Mouse (Mus musculus) kidney, adult 2 months (tissue): ENCODE results near the gene Cachd1. TPM values are rescaled to one million over a fixed set of nuclear protein-coding genes. Genes with fewer than 3 reads are reported as not detected.
A peak's percentile ranks its signal among the peaks of the same experiment; 100 is the strongest.

Source experiments
- DNase-seq: peaks from one replicate; pipeline ENCODE4 v3.0.0; 2021
- H3K27ac ChIP-seq: fragments of 200-500 bp; 2 replicates; pipeline ENCODE4 v1.5.1; 2012; ENCODE audit warnings: low read depth, low read length, control low read depth, inconsistent platforms; ENCODE audit not compliant: insufficient read depth
- H3K27me3 ChIP-seq: fragments of 200-500 bp; replicated peaks from 2 replicates; pipeline ENCODE4 v1.6.1; 2012; ENCODE audit warnings: mild to moderate bottlenecking, moderate library complexity, low read length, inconsistent platforms; ENCODE audit not compliant: control insufficient read depth, insufficient read depth
- H3K36me3 ChIP-seq: fragments of 200-500 bp; 2 replicates; pipeline ENCODE4 v1.6.1; 2012; ENCODE audit warnings: mild to moderate bottlenecking, moderate library complexity, low read length, inconsistent platforms; ENCODE audit not compliant: control insufficient read depth, insufficient read depth
- H3K4me1 ChIP-seq: fragments of 200-500 bp; 2 replicates; pipeline ENCODE4 v1.6.1; 2011; ENCODE audit warnings: low read length; ENCODE audit not compliant: control insufficient read depth, insufficient read depth
- H3K4me3 ChIP-seq: fragments of 200-500 bp; 2 replicates; pipeline ENCODE4 v1.5.1; 2011; ENCODE audit warnings: mild to moderate bottlenecking, low read depth, low read length, control low read depth; ENCODE audit not compliant: insufficient read depth
- CTCF ChIP-seq: fragments of 200-500 bp; conservative IDR thresholded peaks from 2 replicates; pipeline ENCODE4 v1.5.1; 2011; ENCODE audit warnings: low read depth, mild to moderate bottlenecking, control low read depth, low read length, moderate library complexity, mixed read lengths; ENCODE audit not compliant: insufficient read depth, insufficient read length
- POLR2A ChIP-seq: fragments of 200-500 bp; IDR thresholded peaks from one replicate; pipeline ENCODE4 v1.6.1; 2011; ENCODE audit warnings: low read depth, low read length, control low read depth
- WGBS: fragments of 180-500 bp; shearing (Covaris S2); methylation state at CpG from one replicate; pipeline ENCODE4 v1.1.7; 2018; 5-methylcytosine and 5-hydroxymethylcytosine counted together
- polyA plus RNA-seq: library from polyadenylated mRNA; depleted of rRNA; stranded (reverse); fragments of >200 nt; gene quantifications from 2 replicates; pipeline ENCODE4 v1.2.3, GENCODE M21; 2012

Cachd1 gene
- polyA plus RNA-seq, 1 experiment = 69.3 TPM

DNA sequence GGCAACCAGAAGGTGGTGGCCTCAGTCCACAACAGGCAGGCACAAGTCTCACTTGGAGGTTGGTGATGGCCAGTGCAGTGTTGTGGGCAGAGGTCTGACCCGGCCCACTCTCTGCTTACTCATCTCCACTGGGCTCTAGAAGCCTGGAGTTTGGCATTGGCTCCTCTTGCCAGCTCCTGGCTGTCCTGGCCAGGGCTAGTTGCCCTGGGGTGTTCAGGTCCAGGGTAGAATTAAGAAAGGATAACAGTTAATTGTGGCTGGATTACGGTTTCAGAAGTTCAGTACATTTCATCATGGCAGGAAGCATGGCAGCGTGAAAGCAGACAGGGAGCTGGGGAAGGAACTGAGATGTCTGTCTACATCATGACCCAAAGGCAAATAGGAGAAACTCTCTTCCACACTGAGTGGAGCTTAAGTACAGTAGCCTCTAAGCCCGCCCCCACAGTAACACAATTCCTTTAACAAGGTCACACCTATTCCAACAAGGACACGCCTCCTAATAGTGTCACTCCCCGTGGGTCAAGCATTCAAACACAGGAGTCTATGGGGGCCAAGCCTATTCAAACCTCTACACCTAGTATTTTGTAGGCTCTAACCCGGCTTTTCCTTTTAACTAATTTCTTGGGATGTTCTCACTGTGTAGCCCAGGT is 74.5 kb downstream of the Cachd1 start:
- no peak for TF ChIP-seq CTCF
- TF ChIP-seq POLR2A = no peak
- Histone ChIP-seq H3K4me1 (peaks cover 3% of the 10 kb centered on the region; the same call in 1 of the 2 replicates), H3K27me3 (no peaks in the 10 kb centered on the region), H3K27ac (no peak overlapping the region), H3K36me3 (no peaks in the 10 kb centered on the region), H3K4me3 (no peak overlapping the region)
- DNase-seq = peak; percentile 66
- 67% methylated on average over 7 of the region's 7 CpGs for WGBS

- Histone ChIP-seq H3K36me3 (no peaks in the 10 kb centered on the region), H3K27me3 (no peaks in the 10 kb centered on the region), H3K4me3 (no peak overlapping the region), H3K27ac (no peak overlapping the region), H3K4me1 (peaks cover 6% of the 10 kb centered on the region; the same call in 1 of the 2 replicates)
- TF ChIP-seq CTCF (no peak), POLR2A (no peak)
- WGBS = 53% methylated on average over 3 of the region's 3 CpGs
- peak; percentile 43 for DNase-seq
Observed at GRCm38 (mm10) chr4:100852448-100852847, 76.0 kb downstream of the Cachd1 start.

GRCm38 (mm10) chr4:100853426-100853825 is 77.0 kb downstream of the Cachd1 start:
- Histone ChIP-seq H3K4me3 (no peak overlapping the region), H3K36me3 (no peaks in the 10 kb centered on the region), H3K27me3 (no peaks in the 10 kb centered on the region), H3K27ac (no peak overlapping the region), H3K4me1 (peaks cover 6% of the 10 kb centered on the region; the same call in 1 of the 2 replicates)
- WGBS = 93% methylated on average over 1 of the region's 1 CpGs
- TF ChIP-seq POLR2A = no peak
- no peak for TF ChIP-seq CTCF
- DNase-seq = no peak

GRCm38 (mm10) chr4:100855373-100855772 is 78.9 kb downstream of the Cachd1 start:
- WGBS = 76% methylated on average over 4 of the region's 4 CpGs
- no peak for DNase-seq
- TF ChIP-seq POLR2A (no peak), CTCF (no peak)

DNA sequence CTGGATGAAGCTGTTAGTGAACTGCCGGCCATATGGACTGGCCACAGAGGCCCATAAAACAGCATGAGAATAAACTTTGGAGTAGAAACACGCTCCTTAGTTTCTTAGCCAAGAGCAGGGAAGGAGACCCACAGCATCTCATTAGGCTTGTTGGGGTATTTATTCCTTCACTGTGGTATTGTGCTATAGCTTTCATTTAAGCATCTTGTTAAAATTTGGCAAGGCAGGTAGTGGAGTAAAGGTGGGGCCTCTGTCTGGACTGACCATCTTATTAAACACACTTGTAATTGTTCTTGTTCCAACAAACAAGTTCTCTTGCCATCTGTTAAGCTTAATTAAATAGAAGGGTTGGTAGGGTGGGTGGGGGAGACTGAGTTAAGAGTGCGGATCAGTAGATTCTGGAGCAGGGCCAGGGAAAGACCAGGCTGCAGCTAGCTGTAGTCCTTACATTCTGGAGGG is 81.0 kb downstream of the Cachd1 start:
- Histone ChIP-seq H3K36me3 (no peaks in the 10 kb centered on the region), H3K27ac (no peak overlapping the region), H3K4me3 (no peak overlapping the region), H3K27me3 (no peaks in the 10 kb centered on the region), H3K4me1 (peaks cover 3% of the 10 kb centered on the region; the same call in 1 of the 2 replicates)
- TF ChIP-seq CTCF = no peak
- TF ChIP-seq POLR2A = no peak
- DNase-seq = no peak
- 79% methylated on average over 3 of the region's 3 CpGs for WGBS

More at GRCm38 (mm10) chr4:100855373-100855772, 78.9 kb downstream of the Cachd1 start:
- peaks cover 6% of the 10 kb centered on the region; the same call in 1 of the 2 replicates for H3K4me1 ChIP-seq
- no peak overlapping the region for H3K27ac ChIP-seq
- H3K4me3 ChIP-seq = no peak overlapping the region
- no peaks in the 10 kb centered on the region for H3K36me3 ChIP-seq
- no peaks in the 10 kb centered on the region for H3K27me3 ChIP-seq

DNA sequence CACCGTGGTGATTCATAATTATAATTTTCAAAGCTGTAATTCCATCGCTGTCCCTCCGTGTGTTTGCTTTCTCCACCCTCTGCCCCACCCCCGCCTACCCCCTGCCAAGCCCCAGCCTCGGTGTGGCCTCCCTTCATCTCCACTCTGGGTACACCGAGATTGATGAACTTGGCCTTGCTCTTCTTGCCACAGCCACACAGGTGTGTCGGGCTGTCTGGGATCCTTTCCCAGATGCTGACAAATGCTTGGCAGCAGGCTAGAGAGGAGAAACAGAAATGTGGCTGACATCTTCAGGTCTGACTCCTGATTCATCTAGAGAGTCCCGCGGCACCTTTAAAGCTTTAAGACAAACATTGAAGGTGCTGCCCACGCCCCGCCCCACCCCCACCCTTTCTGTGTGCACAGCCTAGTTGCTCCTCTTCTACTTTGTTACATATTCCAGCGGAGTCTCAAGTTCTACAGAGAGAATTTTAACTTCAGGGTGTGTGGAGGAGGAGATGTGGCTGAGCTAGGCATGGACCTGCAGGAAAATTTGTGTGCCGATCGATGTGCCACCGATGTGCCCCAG is 87.5 kb downstream of the Cachd1 start:
- 48% methylated on average over 15 of the region's 15 CpGs for WGBS
- H3K27ac ChIP-seq = no peak overlapping the region
- DNase-seq = no peak

DNA sequence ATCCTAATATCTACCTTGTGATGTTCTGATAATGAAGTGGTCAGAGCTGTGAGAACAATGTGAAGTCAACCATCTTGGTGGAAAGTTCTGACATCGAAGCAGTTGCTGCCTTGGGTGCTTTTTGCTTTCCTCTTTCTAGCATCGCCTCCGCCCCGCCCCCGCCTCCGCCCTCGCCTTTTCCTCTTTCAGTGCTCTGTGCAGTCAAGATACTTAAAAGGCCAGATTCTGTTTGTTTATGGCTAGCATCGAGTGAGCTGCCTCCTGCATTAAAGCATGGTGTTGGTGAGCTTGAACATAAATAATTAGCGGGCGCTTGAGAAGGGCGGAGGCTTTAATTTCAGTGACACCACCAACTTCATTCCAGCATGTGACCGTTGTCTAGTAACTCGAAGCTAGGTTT is 88.9 kb downstream of the Cachd1 start:
- Histone ChIP-seq H3K27ac (no peak overlapping the region), H3K36me3 (no peaks in the 10 kb centered on the region), H3K4me3 (no peak overlapping the region), H3K4me1 (no peaks in the 10 kb centered on the region; the same call in 1 of the 2 replicates), H3K27me3 (no peaks in the 10 kb centered on the region)
- 48% methylated on average over 13 of the region's 13 CpGs for WGBS
- no peak for DNase-seq
- no peak for TF ChIP-seq CTCF
- no peak for TF ChIP-seq POLR2A

More for the DNA sequence above, 87.5 kb downstream of the Cachd1 start:
- Histone ChIP-seq H3K4me1 (no peaks in the 10 kb centered on the region; the same call in 1 of the 2 replicates), H3K4me3 (no peak overlapping the region), H3K36me3 (no peaks in the 10 kb centered on the region), H3K27me3 (no peaks in the 10 kb centered on the region)
- TF ChIP-seq CTCF = no peak
